Mouse (Mus musculus) embryonic fibroblast, embryonic 13.5 days (primary cell): ENCODE results near the gene BC100530.
"Not testable (repeated sequence)": the region's sequence is repeated elsewhere in the genome, so short reads cannot be mapped to it uniquely, and the experiment has no call there.

ENCODE experiments used
- CTCF ChIP-seq: IDR thresholded peaks from 2 replicates; pipeline ENCODE4 v1.5.1; 2011; ENCODE audit warnings: mild to moderate bottlenecking, control low read depth, low read length, moderate library complexity, borderline replicate concordance; ENCODE audit not compliant: insufficient read depth
- POLR2A ChIP-seq: IDR thresholded peaks from 2 replicates; pipeline ENCODE4 v1.6.1; 2011; ENCODE audit warnings: low read depth, mild to moderate bottlenecking, control low read depth, low read length, moderate library complexity

DNA sequence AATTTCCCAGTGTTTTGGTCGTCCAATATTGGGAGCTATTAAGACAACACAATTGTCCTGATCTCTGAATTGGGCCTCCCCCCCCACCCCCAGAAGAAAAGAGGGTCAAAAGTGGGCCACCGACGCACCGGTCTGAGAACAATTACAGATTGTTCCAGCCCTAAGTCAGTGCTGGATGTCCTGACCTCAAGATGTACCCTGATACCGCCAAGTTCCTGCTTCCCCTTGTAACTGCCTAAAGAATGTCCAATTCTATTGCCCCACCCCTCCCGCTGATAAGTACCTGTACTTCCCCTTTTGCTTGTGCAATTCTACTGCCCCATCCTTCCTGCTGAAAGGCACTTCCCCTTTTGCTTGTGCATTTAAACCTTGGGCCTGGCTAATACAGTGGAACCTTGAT lies 51.4 kb downstream of the BC100530 start:
- TF ChIP-seq CTCF, POLR2A: not testable (repeated sequence)
